Mouse (Mus musculus) forebrain, embryonic 15.5 days (tissue): ENCODE data around the gene Tsga10ip. TPM values are rescaled to one million over a fixed set of nuclear protein-coding genes. Genes with fewer than 3 reads are reported as not detected.
"Not testable (repeated sequence)": the region's sequence is repeated elsewhere in the genome, so short reads cannot be mapped to it uniquely, and the experiment has no call there.

Experiments
- ATAC-seq: fragments of 200-750 bp; cut with Nextera tagmentation; replicated peaks from 2 replicates; pipeline ENCODE4 v1.8.0; 2017; ENCODE audit warnings: mild to moderate bottlenecking, moderate TSS enrichment, moderate library complexity
- H3K27ac ChIP-seq: fragments of 300-500 bp; sonication (generic); replicated peaks from 2 replicates; pipeline ENCODE4 v1.5.1; 2015; ENCODE audit warnings: mild to moderate bottlenecking, inconsistent platforms
- H3K27me3 ChIP-seq: fragments of 300-500 bp; sonication (generic); 2 replicates; pipeline ENCODE4 v1.6.1; 2015; ENCODE audit warnings: inconsistent platforms
- H3K36me3 ChIP-seq: fragments of 300-500 bp; sonication (generic); 2 replicates; pipeline ENCODE4 v1.6.1; 2015; ENCODE audit warnings: mild to moderate bottlenecking, inconsistent platforms
- H3K4me1 ChIP-seq: fragments of 300-500 bp; sonication (generic); 2 replicates; pipeline ENCODE4 v1.6.1; 2015; ENCODE audit warnings: inconsistent platforms
- H3K4me2 ChIP-seq: fragments of 300-500 bp; sonication (generic); replicated peaks from 2 replicates; pipeline ENCODE4 v1.6.1; 2015; ENCODE audit warnings: mild to moderate bottlenecking, inconsistent platforms
- H3K4me3 ChIP-seq: fragments of 300-500 bp; sonication (generic); 2 replicates; pipeline ENCODE4 v1.5.1; 2015; ENCODE audit warnings: mild to moderate bottlenecking, inconsistent platforms
- H3K9ac ChIP-seq: fragments of 300-500 bp; sonication (generic); replicated peaks from 2 replicates; pipeline ENCODE4 v1.6.1; 2015; ENCODE audit warnings: mild to moderate bottlenecking, inconsistent platforms
- H3K9me3 ChIP-seq: fragments of 300-500 bp; sonication (generic); 2 replicates; pipeline ENCODE4 v1.6.1; 2016; ENCODE audit warnings: inconsistent platforms
- whole genome bisulfite sequencing: fragments of 180-500 bp; shearing (Covaris S2); methylation state at CpG from one replicate; pipeline ENCODE4 v1.1.7; 2015; ENCODE audit warnings: mixed read lengths; 5-methylcytosine and 5-hydroxymethylcytosine counted together
- polyA plus RNA-seq: library from polyadenylated mRNA; unstranded; fragments of >200 nt; fragmentation: Nextera tagmentation; extraction: Ambion mirVana; gene quantifications from 2 replicates; pipeline ENCODE4 v1.2.1, GENCODE M21; 2015

Tsga10ip gene
- polyA plus RNA-seq, 1 experiment from 2014 or later: not detected

GRCm38 (mm10) chr19:5405924-5406323 is 3.6 kb upstream of the Tsga10ip start:
- H3K36me3 ChIP-seq: no peaks in the 10 kb centered on the region
- H3K27me3 ChIP-seq: no peaks in the 10 kb centered on the region
- peak overlapping the region; percentile 43 for H3K9ac ChIP-seq
- no peak for ATAC-seq
- 24% methylated on average over 7 of the region's 7 CpGs for WGBS
- peak overlapping the region; percentile 52 for H3K4me2 ChIP-seq
- no peaks in the 10 kb centered on the region for H3K9me3 ChIP-seq
- peak overlapping the region; percentile 62 for H3K4me3 ChIP-seq
- peaks cover 15% of the 10 kb centered on the region for H3K4me1 ChIP-seq
- H3K27ac ChIP-seq: peak overlapping the region; percentile 55

GRCm38 (mm10) chr19:5401073-5401472 is 1.3 kb downstream of the Tsga10ip start:
- not testable (repeated sequence) for H3K27me3 ChIP-seq
- WGBS: 65% methylated on average over 4 of the region's 4 CpGs

GRCm38 (mm10) chr19:5395371-5395770 is 7.0 kb downstream of the Tsga10ip start:
- peaks cover 6% of the 10 kb centered on the region; the same call in 1 of the 2 replicates for H3K4me1 ChIP-seq
- H3K9me3 ChIP-seq: no peaks in the 10 kb centered on the region
- no peak overlapping the region for H3K27ac ChIP-seq
- no peaks in the 10 kb centered on the region for H3K36me3 ChIP-seq
- WGBS: 68% methylated on average over 4 of the region's 4 CpGs
- no peak overlapping the region for H3K4me3 ChIP-seq
- H3K4me2 ChIP-seq: no peak overlapping the region
- no peak for ATAC-seq
- H3K27me3 ChIP-seq: no peaks in the 10 kb centered on the region
- no peak overlapping the region for H3K9ac ChIP-seq

More at GRCm38 (mm10) chr19:5401073-5401472, 1.3 kb downstream of the Tsga10ip start:
- not testable (repeated sequence) for H3K36me3 ChIP-seq, H3K4me1 ChIP-seq, H3K4me3 ChIP-seq, ATAC-seq, H3K9ac ChIP-seq, H3K4me2 ChIP-seq, H3K9me3 ChIP-seq, H3K27ac ChIP-seq

- WGBS: 55% methylated on average over 10 of the region's 10 CpGs
- Histone ChIP-seq H3K4me1 (peaks cover 18% of the 10 kb centered on the region), H3K27me3 (no peaks in the 10 kb centered on the region), H3K4me3 (no peak overlapping the region), H3K36me3 (no peaks in the 10 kb centered on the region), H3K4me2 (no peak overlapping the region), H3K27ac (no peak overlapping the region), H3K9ac (no peak overlapping the region), H3K9me3 (no peaks in the 10 kb centered on the region)
- no peak for ATAC-seq
These were observed 8.2 kb downstream of the Tsga10ip start for GRCm38 (mm10) chr19:5394168-5394567.

GRCm38 (mm10) chr19:5392892-5393291 is 9.4 kb downstream of the Tsga10ip start:
- Histone ChIP-seq H3K4me1 (peaks cover 20% of the 10 kb centered on the region), H3K27ac (no peak overlapping the region), H3K36me3 (no peaks in the 10 kb centered on the region), H3K4me2 (no peak overlapping the region), H3K9ac (no peak overlapping the region), H3K4me3 (no peak overlapping the region), H3K27me3 (no peaks in the 10 kb centered on the region), H3K9me3 (no peaks in the 10 kb centered on the region)
- 36% methylated on average over 4 of the region's 4 CpGs for WGBS
- no peak for ATAC-seq

GRCm38 (mm10) chr19:5390416-5390815 is 11.9 kb downstream of the Tsga10ip start:
- no peak overlapping the region for H3K4me3 ChIP-seq
- 0 out of 2 replicates have a peak, but pooled peaks cover 2% of the 10 kb centered on the region for H3K36me3 ChIP-seq
- no peak overlapping the region for H3K4me2 ChIP-seq
- H3K27ac ChIP-seq: no peak overlapping the region
- H3K4me1 ChIP-seq: peaks cover 39% of the 10 kb centered on the region
- no peak for ATAC-seq
- H3K9me3 ChIP-seq: no peaks in the 10 kb centered on the region
- WGBS: 91% methylated on average over 8 of the region's 8 CpGs
- no peaks in the 10 kb centered on the region for H3K27me3 ChIP-seq
- no peak overlapping the region for H3K9ac ChIP-seq

GRCm38 (mm10) chr19:5389647-5390046 is 12.7 kb downstream of the Tsga10ip start:
- H3K4me1 ChIP-seq: peaks cover 39% of the 10 kb centered on the region
- H3K27ac ChIP-seq: no peak overlapping the region
- peak overlapping the region; percentile 88 for H3K4me3 ChIP-seq
- H3K27me3 ChIP-seq: no peaks in the 10 kb centered on the region
- WGBS: 61% methylated on average over 12 of the region's 12 CpGs
- no peak overlapping the region for H3K9ac ChIP-seq
- H3K9me3 ChIP-seq: no peaks in the 10 kb centered on the region
- peaks cover 8% of the 10 kb centered on the region for H3K36me3 ChIP-seq
- H3K4me2 ChIP-seq: peak overlapping the region; percentile 65
- ATAC-seq: no peak

GRCm38 (mm10) chr19:5388588-5389242 is 13.6 kb downstream of the Tsga10ip start, which contains the start of gene Sart1:
Gene Sart1 (minus strand): TSS chr19:5388703.
- 2% methylated on average over 43 of the region's 43 CpGs for WGBS
- peak; percentile 98 for ATAC-seq
- H3K4me3 ChIP-seq: peak within 1 kb of the TSS; percentile 88

GRCm38 (mm10) chr19:5388011-5388441 is 14.3 kb downstream of the Tsga10ip start:
- peak overlapping the region; percentile 88 for H3K4me3 ChIP-seq
- peak overlapping the region; percentile 65 for H3K4me2 ChIP-seq
- peak overlapping the region; percentile 83 for H3K27ac ChIP-seq
- no peaks in the 10 kb centered on the region for H3K27me3 ChIP-seq
- H3K9ac ChIP-seq: peak overlapping the region; percentile 81
- peaks cover 25% of the 10 kb centered on the region for H3K36me3 ChIP-seq
- under 1% methylated on average over 43 of the region's 43 CpGs for WGBS
- H3K4me1 ChIP-seq: peaks cover 39% of the 10 kb centered on the region
- no peaks in the 10 kb centered on the region for H3K9me3 ChIP-seq
- peak; percentile 36; the same call in 1 of the 2 replicates for ATAC-seq

More at GRCm38 (mm10) chr19:5388588-5389242, 13.6 kb downstream of the Tsga10ip start, which contains the start of gene Sart1:
- Histone ChIP-seq H3K27ac (peak within 1 kb of the TSS; percentile 83), H3K4me2 (peak within 1 kb of the TSS; percentile 65), H3K27me3 (no peaks in the 10 kb centered on the region), H3K4me1 (peaks cover 39% of the 10 kb centered on the region), H3K9ac (peak within 1 kb of the TSS; percentile 81), H3K9me3 (no peaks in the 10 kb centered on the region), H3K36me3 (peaks cover 18% of the 10 kb centered on the region)

- Histone ChIP-seq H3K27ac (no peak overlapping the region), H3K4me2 (no peak overlapping the region), H3K9me3 (no peaks in the 10 kb centered on the region), H3K9ac (no peak overlapping the region), H3K27me3 (no peaks in the 10 kb centered on the region), H3K36me3 (peaks cover 57% of the 10 kb centered on the region), H3K4me1 (peaks cover 27% of the 10 kb centered on the region), H3K4me3 (no peak overlapping the region)
- 94% methylated on average over 8 of the region's 8 CpGs for WGBS
- ATAC-seq: no peak
These were observed 17.6 kb downstream of the Tsga10ip start for GRCm38 (mm10) chr19:5384715-5385114.

GRCm38 (mm10) chr19:5383326-5383725 is 19.0 kb downstream of the Tsga10ip start:
- peaks cover 20% of the 10 kb centered on the region for H3K4me1 ChIP-seq
- no peak overlapping the region for H3K9ac ChIP-seq
- WGBS: 98% methylated on average over 12 of the region's 12 CpGs
- no peaks in the 10 kb centered on the region for H3K9me3 ChIP-seq
- H3K4me2 ChIP-seq: no peak overlapping the region
- no peak overlapping the region for H3K4me3 ChIP-seq
- H3K36me3 ChIP-seq: peaks cover 71% of the 10 kb centered on the region
- H3K27ac ChIP-seq: no peak overlapping the region
- H3K27me3 ChIP-seq: no peaks in the 10 kb centered on the region
- ATAC-seq: no peak

- 84% methylated on average over 1 of the region's 1 CpGs for WGBS
- no peak for ATAC-seq
- no peak overlapping the region for H3K4me2 ChIP-seq
- no peak overlapping the region for H3K4me3 ChIP-seq
- H3K27ac ChIP-seq: no peak overlapping the region
- H3K36me3 ChIP-seq: peaks cover 67% of the 10 kb centered on the region
- H3K4me1 ChIP-seq: no peaks in the 10 kb centered on the region
- no peaks in the 10 kb centered on the region for H3K27me3 ChIP-seq
- no peak overlapping the region for H3K9ac ChIP-seq
- H3K9me3 ChIP-seq: no peaks in the 10 kb centered on the region
These were observed 24.9 kb downstream of the Tsga10ip start for GRCm38 (mm10) chr19:5377446-5377845.
